Mouse (Mus musculus): Measurements from ENCODE around the gene Gpm6a.

The Gpm6a gene

DNA sequence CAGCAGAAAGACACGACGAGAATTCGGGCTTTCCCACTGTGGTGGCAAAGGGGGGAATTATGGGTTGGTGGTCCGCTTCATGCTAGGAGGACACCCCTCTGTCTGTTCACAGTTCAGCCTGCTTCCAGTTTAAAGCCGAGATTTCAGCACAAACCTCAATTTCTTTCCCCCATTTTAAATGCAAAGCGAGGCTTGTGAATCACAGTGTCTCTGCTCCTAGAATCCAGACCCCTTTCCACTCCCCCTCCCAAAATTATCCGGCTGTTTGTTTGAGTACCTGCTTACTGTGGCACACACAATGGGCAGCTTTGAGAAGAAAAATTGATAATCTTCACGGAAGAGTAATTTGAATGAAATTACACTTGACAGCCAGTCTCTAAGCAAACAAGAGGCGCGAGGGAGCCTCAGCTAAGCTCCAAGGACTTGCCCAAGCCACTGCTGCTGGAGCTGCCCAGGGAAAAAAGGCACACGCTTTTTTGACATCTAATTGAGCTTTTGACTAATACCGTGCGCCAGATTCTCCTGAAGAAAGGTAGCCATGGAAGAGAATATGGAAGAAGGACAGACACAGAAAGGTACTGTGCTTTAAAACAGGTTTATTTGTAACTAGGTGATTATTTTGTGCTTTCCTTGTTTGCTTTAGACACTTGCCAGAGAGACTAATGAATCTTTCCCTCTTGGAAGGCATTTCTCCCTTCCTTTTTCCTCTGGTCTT, at the start of gene Gpm6a:
Gene Gpm6a (plus strand): TSS at position 103 of the 715 bp plus-strand sequence.
- DNase-seq, result no peak

DNA sequence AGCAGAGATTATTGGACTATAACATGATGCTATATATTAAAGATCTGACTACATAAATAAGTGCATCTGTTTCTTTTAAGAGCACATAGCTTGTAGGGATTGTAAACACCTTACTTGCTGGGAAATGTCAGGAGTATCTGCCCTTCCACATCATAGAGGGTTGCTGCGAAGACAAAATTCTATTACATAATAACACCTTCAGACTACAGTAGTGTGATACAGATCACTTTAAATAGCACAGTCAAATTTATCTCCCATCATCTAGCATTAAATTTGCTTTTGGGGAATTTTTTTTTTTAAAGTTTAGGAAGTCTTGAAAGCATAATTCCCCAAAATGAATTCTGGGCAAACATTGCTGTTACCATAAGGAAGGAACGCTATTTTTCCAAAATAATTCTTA, 41.8 kb upstream of the Gpm6a start:
- DNase-seq, result no peak

DNA sequence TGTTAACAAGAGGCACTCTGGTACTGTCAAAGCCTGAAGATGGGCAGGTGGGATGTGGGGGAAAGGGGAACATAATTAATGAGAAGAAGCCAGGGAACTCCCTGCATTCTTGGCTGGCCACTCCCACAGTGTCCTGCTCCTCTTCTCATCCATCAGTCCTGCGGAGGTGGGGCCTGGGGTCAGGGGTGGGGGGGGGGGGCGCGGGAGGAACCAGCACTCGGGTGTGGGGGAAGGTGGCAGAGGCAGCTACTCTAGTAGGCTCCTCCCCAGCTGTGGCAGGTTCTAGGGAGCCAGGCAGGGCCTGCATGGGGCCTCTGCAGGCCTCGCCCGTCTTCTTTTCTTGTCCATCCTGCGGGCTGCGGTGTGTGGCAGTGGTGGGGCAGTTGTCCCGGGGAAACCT, 36.9 kb upstream of the Gpm6a start:
- no peak for DNase-seq

DNA sequence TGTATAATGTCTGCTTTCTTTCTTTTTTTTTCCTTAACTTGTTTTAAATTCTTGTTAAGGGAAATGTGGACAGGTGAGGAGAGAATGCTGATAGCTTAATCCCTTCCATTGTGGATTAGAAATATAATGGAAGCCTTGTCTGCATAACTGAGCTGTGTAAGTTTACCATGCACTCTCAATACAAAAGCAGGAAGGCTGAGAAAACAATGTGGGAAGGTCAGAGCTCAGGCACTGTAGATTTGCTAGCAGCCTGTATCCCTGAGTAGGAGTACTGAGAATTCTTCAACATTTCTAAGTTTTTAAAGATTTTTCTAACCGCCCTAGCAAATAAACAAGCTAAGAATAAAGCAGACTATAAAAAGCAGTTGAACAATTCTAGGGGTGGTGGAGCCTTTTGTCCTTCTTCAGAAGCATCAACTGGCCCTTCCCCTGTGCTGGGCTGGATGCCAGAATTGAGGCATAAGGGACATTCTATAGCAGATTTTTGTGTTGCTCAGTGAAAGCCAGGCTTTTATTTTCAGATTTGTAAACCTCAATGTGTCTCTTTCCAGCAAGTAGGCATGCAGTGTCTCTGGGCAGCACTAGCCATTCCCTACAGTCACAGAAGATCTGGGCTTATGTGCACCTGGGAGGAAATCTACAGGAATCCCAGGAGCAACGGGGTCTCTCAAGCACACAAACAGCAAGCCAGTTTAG, 32.3 kb upstream of the Gpm6a start:
- DNase-seq, result no peak

DNA sequence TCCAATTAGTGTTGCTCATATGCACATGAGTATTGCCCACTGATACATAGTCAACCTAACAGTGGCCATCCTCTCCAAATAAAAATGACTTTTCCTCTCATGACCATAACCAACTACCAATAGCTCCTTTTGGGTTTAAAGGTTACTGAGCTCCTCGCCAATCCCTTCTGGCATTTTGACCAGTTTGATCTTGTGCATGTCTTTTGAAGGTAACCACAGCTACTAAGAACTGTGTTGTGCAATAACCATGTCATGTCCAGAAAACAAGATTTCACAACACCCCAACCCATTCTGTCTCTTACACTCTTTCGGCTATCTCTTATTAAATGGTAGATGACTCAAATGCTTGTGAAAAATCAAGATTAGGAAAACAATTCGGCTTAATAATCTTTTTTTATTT, 29.7 kb upstream of the Gpm6a start:
- no peak for DNase-seq

DNA sequence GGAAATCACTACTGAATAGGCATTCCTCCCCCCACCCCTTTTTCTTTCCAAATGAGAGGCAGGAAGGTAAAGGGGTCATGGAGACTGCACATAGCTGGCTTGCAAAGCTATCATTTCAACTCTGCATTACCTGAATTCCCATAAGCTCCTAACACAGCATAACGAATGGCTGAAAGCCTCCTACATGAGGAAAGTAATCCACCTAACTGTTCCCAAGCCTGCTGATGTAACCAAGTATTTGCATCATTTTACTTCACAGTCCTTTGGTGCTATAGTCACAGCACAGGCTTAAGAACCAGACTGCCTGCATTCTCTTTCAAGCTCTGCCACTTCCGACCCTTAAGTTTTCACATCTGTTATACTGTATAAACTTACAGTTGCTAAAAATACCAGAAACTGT, 22.3 kb upstream of the Gpm6a start:
- DNase-seq, result no peak

DNA sequence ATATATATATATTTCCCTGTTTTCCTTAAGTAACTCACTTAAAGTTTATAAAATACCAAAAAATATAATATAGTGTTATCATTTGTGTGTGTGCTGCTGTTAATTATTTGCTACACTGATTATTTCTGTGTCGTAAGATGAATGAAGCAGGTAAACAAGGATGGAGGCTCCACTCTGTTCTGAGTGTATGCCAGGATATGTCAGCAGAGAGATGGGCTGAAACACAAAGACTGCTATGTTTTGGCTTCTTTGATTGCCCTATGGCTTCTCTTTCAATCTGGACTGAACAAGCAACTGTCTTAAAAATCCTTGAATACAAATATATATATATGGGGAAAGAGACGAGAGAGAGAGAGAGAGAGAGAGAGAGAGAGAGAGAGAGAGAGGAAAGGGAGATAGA, 1.3 kb upstream of the Gpm6a start:
- no peak for DNase-seq

DNA sequence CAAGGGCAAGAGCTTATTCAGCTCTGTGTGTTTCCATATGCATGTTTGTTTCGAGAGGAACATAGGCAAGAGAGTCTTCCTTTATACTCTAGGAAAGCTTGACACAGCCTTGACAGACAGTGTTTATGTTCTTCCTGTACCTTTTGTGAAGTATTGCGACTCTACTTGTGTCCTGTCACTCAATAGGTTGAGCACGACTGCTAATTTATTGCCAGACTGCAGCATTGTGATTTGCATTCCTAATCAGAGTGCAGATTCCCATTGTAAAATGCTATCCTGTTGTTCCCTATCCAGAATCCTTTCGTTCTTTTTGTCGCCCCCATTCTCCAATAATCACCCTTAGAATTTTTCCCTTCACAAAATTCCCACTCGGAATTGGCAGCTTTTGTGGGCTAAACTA, 613 bp upstream of the Gpm6a start:
- no peak for DNase-seq

DNA sequence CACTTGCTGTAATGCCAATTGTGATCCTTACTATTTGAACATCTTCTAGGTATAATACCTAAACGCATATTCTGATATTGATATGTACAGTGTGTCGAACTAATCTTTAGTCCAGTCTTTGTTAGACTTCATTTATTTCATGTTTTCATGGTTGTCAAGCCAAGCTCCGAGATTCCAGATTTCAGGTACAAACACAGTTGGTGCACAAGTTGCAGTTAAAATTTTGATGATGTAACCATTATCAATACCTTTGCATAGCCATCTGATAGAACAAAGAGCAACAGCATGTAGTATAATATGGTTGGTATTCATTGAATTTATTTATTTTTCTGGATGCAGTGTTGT, 785 bp downstream of the Gpm6a start:
- no peak for DNase-seq

DNA sequence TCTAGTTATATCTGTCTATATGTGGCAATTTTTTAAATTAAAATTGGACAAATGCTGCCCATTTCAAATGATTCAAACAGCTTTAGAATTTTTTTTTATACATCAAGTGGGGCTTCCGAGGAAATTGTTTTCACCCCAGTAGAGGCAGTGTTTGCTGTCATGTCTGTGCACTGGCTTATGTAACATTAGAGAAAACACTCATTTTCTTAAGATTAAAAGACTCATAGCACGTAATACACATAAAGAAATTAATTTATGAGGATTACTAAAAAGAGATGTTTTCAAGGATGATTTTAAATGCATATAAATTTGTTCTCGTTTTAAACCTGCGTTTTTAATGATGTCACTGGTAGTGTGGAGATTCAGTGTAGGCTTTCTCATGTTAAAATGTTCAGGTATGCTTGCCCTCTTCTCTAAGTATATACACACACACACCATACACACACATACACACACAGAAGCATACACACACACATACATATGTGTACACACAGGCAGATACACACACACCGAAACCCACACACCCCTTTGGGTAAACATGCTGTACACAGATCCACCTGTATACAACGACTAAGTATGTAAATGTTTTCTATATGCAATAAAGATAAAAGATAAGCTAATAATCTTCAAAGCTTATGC, 1.4 kb downstream of the Gpm6a start:
- no peak for DNase-seq

DNA sequence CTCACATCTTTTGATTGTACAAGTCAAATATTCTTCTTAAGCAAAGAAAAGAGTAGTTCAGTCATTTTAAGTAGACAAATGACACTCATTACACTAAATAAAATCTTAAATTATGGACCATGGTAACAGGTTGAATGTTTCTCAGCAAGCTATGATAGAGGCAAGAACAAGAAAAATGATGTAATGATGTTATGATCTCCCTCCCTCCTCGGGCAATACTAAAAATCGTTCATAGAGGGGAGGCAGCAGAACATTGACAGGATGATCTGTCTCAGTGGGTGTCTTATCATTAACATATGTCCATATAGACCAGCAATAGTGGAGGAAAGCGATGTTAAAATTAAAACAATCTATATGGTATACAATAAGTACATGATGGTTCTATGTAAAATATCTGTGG, 2.1 kb downstream of the Gpm6a start:
- no peak for DNase-seq

DNA sequence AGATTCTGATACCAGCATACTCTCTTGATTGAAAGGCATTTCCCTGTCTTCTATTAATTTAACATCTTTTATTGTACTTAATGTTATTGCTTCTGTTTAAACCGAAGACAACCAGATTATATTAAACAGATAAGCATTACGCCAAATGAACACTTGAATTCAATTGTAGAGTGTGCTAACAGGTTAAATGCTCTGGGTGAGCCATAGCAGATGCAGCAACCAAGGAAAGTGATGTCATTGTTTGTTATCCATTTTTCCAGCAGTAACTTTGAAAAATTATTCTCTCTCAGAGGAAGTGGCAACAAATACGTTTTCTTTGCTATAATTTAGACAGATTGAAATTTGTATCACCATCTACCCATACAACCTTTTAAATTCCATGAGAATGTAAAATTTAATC, 2.9 kb downstream of the Gpm6a start:
- DNase-seq, result no peak

DNA sequence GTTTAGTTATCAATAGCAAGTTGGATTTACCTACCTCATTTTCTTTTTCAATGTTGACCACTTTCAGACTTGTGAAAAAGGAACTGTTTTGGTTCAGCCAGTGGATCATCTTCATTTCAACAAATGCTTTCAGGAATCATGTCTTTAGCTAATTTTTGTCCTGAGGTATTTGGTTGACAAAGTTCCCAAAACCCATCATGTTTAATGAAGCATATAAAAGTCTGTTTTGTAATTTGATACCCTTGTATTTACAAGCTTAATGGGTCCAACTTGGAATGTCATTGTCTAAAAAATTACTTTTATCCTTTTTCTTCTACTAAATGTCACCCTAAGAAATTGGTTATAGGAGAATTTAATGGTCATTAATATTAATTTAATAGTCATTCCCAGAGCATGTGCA, 6.9 kb downstream of the Gpm6a start:
- DNase-seq, result no peak

DNA sequence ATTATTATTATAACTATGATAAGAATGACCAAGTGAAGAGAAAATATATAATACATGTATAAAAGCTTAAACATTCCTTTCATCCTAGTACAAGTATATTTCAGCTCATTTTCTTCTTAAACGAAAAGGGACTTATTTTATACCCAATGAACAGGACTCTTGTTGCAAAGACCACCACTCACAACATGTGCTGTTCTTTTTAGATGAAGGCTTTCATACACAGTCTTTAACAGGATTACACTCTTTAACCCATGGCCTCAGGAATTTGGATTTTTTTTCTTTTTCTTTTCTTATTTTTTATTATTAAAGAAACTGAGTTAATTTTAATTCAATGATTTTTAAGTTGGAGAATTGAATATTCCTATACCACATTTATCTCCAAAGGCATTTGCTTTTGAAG, 20.4 kb downstream of the Gpm6a start:
- DNase-seq, result no peak

DNA sequence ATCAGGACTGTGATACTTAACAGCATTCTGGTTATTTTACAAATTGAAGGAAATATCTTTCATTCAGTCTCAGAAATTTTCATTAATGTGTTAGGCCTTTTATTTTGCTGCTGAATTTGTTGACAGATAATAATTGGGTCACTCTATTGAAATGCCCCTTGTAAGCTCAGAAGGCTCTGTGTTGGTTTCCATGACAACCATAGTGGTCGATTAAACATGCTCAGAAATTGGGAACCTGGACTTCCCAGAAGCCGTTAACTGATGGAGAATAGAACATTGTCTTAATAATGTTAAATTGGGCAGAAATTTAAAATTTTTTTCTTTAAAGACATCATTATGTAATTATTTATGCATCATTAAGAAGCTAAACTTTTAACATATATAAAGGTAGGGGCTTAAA, 20.9 kb downstream of the Gpm6a start:
- DNase-seq, result no peak

DNA sequence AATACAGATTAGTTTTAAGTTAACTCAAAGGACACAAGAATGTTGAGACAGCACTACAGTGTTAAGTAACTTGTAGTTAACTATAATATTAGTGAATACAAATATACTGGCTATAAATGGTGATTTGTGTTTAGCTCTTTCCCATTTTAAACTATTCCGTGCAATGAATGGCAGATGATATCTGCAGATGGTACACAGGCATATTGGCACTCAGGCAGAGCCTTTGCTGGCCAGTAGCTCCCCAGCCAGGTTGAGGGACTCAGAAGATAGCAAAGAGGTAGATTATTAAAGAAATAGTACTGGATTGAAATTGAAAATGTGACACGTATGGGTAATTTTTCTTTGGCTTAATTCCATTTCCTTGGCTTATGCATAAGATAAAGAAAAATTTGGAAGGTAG, 21.3 kb downstream of the Gpm6a start:
- no peak for DNase-seq

DNA sequence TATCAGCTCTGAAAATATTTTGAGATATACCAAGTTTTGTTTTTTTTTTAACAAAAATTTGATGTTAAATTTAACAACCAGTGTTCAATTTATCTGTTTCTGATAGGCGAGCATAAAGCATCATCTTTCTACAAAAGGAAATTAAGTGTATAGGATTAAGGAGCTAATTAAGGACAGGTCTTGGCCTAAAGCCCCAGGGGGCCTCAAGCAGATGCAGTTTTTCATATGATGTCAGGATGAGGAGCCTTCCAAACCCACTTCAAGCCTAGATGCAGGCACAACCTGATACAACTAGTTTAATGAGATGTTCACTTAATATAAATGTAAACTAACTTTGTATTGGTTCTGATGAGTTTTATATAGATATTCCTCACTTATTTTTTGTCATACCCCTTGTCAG, 22.0 kb downstream of the Gpm6a start:
- no peak for DNase-seq

DNA sequence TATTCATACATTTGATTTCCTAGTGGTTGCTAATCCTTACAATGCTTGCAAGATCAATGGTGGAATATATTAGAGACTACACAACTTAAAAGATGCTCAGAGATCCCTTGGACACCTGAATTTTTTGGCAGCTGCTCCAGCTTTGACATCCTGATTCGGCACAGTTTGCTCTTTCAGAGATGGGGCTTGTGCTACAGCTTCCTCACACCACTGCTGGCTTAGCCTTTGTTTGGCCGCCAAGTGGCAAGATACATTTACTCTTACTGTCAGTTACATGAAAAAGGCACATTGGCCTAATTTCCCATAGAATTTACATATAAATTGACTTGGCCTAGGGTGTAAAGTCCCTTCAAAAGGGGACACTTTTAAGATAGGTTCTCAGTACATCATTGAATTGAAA, 32.1 kb downstream of the Gpm6a start:
- DNase-seq, result no peak

DNA sequence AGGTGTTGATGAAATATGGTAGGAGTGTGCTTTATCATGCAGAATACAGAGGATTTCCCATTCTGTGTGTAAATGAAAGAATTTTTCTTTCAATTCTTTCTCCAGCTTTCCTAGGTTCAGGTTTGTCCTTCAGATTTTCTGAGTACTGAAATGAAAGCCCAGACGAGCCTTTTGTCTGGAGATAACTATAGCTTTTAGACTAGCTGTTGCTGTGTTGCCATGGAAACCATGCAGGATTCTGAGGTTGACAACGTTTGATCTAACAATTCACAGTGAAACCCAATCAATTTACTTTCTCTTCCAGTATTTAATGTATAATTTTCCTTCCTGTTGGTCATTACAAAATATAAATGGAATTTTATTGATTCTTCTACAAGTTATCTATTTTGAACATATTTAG, 34.5 kb downstream of the Gpm6a start:
- DNase-seq, result no peak

DNA sequence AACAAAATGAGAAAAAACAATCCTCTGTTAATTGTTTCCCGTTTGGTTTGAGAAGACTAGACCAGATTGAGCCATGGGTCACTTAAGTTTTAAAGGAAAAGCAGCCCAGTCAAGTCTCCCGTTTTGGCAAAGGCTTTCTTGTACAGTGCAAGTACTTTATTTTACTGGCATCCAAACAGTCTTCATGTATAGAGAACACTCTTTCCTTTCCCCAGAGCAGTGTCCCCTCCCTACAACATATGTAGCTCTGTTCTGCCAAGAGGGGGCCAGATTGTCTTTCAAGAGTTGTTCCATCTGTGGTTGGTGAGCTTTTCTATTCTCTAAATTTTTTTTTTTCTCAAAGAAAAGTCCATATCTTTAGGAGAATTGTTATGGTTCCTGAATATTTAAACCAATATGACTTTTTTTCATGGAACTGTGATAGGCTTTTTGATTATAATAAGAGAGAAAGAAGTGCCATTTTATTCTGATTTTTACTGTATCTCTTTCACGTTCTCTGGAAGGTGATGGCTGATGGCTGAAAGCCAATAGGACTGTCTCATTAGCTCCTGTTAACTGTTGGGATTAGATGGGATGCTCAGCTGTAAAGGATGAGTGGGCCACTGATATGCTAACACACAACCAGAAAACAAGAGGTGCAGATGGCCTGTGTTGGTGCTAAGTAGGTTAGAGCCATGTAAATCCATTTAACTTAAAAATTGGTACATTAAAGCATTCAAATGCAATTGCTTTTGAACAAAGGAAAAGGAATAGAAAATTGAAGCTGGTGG, 37.4 kb downstream of the Gpm6a start:
- DNase-seq, result no peak

DNA sequence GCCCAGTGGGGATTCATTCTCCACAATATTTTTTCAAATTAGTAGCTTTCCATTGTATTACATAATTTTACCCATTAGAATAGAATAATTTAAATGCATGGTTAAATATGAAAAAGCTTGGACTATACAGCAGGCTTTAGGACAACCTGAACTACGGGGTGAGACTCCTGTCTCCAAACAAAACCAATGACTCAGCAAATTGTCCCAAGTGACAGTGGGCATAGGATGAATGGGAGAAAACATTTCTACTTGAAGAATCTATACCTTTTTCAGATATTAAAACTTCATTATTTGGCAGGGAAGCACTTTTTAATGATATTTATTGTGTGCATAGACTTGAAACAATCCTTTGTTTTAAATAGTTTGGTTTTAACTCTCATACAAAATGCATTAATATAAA, 41.0 kb downstream of the Gpm6a start:
- DNase-seq, result no peak

DNA sequence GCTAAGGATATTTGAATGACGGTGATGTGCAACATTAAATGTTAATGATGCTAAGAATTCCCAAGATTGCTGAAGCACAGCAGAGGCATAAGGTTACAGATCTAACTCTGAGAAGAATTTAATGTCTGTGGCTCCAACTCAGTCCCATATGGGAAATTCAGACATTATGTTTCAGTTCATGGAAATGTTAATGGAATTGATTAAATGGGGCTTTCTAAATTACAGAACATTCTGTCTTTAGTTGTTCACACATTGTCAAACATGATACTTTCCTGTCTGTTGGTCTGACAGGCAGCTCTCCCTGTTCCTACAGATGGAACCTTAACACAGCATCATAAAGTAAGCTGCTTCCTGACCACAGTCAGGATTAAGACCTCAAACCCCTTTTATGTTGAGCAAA, 47.8 kb downstream of the Gpm6a start:
- DNase-seq, result no peak

DNA sequence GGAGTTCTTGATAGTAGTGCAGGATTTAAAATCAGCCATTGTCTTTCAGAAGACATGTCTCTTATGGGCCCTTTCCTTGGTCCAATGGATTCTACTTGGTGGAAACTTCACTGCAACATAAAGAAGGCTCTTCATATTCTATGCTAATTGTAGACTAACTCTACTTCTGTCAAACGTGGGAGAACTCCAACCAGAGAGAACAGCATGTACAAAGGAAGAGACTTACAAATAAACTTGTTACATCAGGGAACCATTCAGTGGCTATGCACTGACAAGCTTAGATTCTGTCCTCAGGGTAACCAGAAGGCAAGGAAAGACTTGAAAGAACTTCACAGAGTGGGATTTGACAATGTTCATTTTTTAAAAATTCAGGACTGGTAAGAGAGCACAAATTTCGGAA, 48.3 kb downstream of the Gpm6a start:
- DNase-seq, result no peak

DNA sequence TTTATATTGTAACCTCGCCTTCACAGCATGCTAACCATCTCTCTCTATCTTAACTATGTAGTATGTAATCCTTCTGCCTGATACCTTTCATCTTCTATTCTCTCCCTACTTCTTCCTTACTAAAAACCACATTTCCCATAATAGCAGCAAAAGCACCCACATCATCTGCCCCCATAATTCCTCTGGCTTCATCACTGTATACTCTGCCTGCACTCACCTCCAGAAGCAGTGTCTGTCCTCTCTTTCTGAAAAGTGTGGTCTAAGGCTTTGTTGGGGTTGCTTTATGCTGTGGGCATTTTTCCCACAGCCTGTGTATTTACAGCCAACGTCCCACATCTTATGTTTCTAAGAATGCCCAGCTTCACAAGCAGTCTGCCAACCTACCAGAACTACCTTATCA, 57.6 kb downstream of the Gpm6a start:
- DNase-seq, result no peak
